Mouse (Mus musculus) megakaryocyte, embryonic 14.5 days (primary cell): ENCODE data around the gene Gm12355. TPM values are rescaled to one million over a fixed set of nuclear protein-coding genes. Genes with fewer than 3 reads are reported as not detected.
"Not testable (repeated sequence)": the region's sequence is repeated elsewhere in the genome, so short reads cannot be mapped to it uniquely, and the experiment has no call there.

Experiments
- H3K27me3 ChIP-seq: replicated peaks from 2 replicates; pipeline ENCODE3; 2012; ENCODE audit warnings: inconsistent platforms
- H3K36me3 ChIP-seq: replicated peaks from 2 replicates; pipeline ENCODE3; 2012; ENCODE audit warnings: low read length, inconsistent platforms, mixed read lengths
- H3K4me1 ChIP-seq: 2 replicates; pipeline ENCODE4 v1.6.1; 2012; ENCODE audit warnings: inconsistent platforms
- H3K4me3 ChIP-seq: replicated peaks from 2 replicates; pipeline ENCODE3; 2012; ENCODE audit warnings: moderate library complexity, mild to moderate bottlenecking, inconsistent platforms
- H3K9me3 ChIP-seq: 2 replicates; pipeline ENCODE4 v1.6.1; 2012; ENCODE audit warnings: inconsistent platforms
- FLI1 ChIP-seq: IDR thresholded peaks from 2 replicates; pipeline ENCODE4 v1.6.1; 2012; ENCODE audit warnings: low read length, inconsistent platforms, mixed read lengths
- GATA1 ChIP-seq: IDR thresholded peaks from 3 replicates; pipeline ENCODE4 v1.6.1; 2012; ENCODE audit warnings: mixed read lengths, low read length, inconsistent platforms, borderline replicate concordance
- polyA plus RNA-seq: library from polyadenylated mRNA; stranded (reverse); fragments of >175 nt; gene quantifications from 2 replicates; pipeline ENCODE4 v1.2.3, GENCODE M21; 2012; ENCODE audit warnings: low replicate concordance; ENCODE audit not compliant: insufficient read depth

Gene Gm12355
- not detected in 2 replicates for polyA plus RNA-seq

DNA sequence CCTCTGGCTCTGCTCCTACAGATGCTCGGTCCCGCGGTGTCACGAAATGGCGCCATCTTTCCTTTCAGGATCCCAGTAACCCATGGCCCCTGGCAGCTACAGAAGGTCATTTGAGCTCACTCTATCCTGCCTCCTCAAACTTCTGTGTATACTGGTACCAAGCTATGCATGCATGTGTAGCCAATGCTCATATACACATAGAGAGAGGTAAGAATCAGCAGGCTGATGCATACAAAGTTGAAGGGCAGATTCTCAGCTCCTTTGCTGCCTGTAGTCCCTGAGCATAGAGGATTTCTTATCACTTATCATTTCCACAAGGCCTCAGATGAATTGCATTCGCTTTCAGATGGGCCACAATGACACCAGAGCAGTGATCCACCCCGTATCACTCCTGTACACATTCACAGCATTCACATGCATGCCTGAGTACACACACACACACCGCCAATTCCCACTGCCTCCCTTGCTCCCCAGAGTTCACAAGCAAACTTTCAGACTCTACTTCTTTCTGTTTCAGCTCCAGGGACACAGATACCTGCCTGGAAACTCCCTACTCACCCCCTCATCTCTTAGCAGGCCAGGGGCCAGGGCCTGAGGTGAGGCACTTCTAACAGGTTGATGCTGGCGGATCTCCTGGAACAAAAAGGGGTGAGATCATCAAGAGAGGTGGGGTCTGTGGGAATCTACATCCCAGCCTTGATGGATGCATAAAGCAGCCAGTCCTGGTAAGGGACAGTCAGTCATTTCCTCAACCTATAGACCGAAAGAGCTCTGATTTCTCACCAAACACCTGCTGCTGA, at the start of gene Gm12355, which contains the start of gene Gsdma3:
Gm12355 (minus strand) TSS at position 51 of the 800 bp plus-strand sequence.
Gsdma3 (plus strand) TSS at position 750 of the 800 bp plus-strand sequence.
- TF ChIP-seq FLI1 = no peak
- no peak for TF ChIP-seq GATA1
- Histone ChIP-seq H3K36me3 (no peaks in the 10 kb centered on the region), H3K4me1 (no peaks in the 10 kb centered on the region), H3K9me3 (peaks cover 33% of the 10 kb centered on the region), H3K27me3 (peaks cover 16% of the 10 kb centered on the region), H3K4me3 (no peak within 1 kb of the TSS)

DNA sequence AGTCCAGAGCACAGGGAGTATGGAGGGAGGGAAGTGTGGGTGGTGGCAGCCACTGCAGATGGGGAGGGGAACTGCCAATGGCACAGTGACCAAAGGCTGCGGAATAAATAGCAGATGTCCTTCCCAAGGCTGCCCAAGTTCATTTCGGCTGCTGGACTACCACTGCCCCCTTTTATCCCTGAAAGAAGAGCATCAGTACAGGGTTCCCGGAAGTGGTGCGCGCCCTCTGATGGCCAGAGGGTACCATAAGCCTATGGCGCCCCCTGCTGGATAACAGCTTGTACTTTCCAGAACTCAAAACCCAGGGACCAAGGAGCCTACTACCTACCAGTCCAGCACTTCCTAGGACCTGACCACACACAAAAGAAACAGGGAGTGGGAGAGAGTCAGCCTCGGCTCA, 47.7 kb upstream of the Gm12355 start:
- H3K4me1 ChIP-seq = peaks cover 72% of the 10 kb centered on the region
- H3K4me3 ChIP-seq = peak overlapping the region; percentile 44
- H3K27me3 ChIP-seq = peaks cover 23% of the 10 kb centered on the region
- H3K9me3 ChIP-seq, H3K36me3 ChIP-seq: not testable (repeated sequence)

DNA sequence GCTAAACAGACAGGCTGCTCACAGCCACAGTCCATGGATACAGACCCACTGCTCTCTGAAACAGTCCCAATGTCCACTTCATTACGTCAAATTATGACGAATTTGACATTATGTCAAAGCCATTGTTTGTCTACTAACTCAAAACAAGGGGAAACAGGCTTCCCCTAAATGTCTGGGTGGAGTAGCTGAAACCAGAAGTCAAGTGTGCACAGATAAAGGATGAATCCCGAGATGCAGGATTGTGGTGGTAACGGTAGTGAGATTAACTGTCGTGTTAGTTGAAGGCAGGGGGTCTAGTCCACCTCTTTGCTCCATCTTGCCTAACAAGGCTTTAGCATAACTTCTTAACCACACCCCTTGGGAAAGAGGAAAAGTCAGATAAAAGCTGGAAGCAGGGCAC, 47.0 kb upstream of the Gm12355 start:
- Histone ChIP-seq H3K27me3 (peaks cover 26% of the 10 kb centered on the region), H3K4me3 (peak overlapping the region; percentile 78), H3K36me3 (no peaks in the 10 kb centered on the region), H3K4me1 (peaks cover 79% of the 10 kb centered on the region), H3K9me3 (no peaks in the 10 kb centered on the region)
- TF ChIP-seq GATA1 (no peak), FLI1 (no peak)

GRCm38 (mm10) chr11:98671857-98672256, 46.4 kb upstream of the Gm12355 start:
- H3K9me3 ChIP-seq = no peaks in the 10 kb centered on the region
- TF ChIP-seq GATA1 = no peak
- TF ChIP-seq FLI1 = no peak
- no peaks in the 10 kb centered on the region for H3K36me3 ChIP-seq
- peaks cover 32% of the 10 kb centered on the region for H3K27me3 ChIP-seq
- H3K4me1 ChIP-seq = peaks cover 81% of the 10 kb centered on the region
- peak overlapping the region; percentile 78 for H3K4me3 ChIP-seq

GRCm38 (mm10) chr11:98671284-98671815, 45.9 kb upstream of the Gm12355 start:
- H3K36me3 ChIP-seq = no peaks in the 10 kb centered on the region
- H3K4me1 ChIP-seq = peaks cover 77% of the 10 kb centered on the region
- peaks cover 38% of the 10 kb centered on the region for H3K27me3 ChIP-seq
- peak overlapping the region; percentile 33 for H3K4me3 ChIP-seq
- H3K9me3 ChIP-seq = no peaks in the 10 kb centered on the region
- no peak for TF ChIP-seq GATA1
- TF ChIP-seq FLI1 = no peak

DNA sequence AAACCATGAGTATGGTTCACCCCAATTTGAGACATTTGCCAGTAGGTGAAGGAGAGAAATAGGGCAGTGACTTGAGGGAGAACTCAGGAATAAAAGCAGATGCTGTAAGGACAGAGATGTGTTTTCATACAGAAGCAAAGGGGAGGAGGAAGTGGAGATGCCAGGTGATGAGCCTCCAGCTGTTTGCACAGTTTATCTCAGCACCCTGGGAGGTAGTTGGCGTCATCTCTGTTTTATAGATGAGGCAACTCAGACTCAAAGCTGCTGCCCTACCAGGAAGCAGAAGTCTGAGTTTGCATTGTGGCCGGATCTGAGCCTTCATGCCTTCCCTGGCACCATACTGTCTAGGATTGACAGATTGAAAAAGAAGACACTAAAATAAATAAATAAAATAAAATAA, 43.5 kb upstream of the Gm12355 start:
- Histone ChIP-seq H3K9me3 (no peaks in the 10 kb centered on the region), H3K4me3 (no peak overlapping the region), H3K4me1 (peaks cover 67% of the 10 kb centered on the region), H3K36me3 (no peaks in the 10 kb centered on the region), H3K27me3 (peaks cover 48% of the 10 kb centered on the region)
- no peak for TF ChIP-seq FLI1

GRCm38 (mm10) chr11:98664091-98664490, 38.6 kb upstream of the Gm12355 start, which contains the start of gene Gsdma:
Gene Gsdma (plus strand): TSS chr11:98664351.
- peak within 1 kb of the TSS; percentile 2 for H3K4me3 ChIP-seq
- peaks cover 45% of the 10 kb centered on the region for H3K27me3 ChIP-seq
- no peak for TF ChIP-seq FLI1
- TF ChIP-seq GATA1 = no peak

GRCm38 (mm10) chr11:98660517-98660916, 35.1 kb upstream of the Gm12355 start:
- peaks cover 26% of the 10 kb centered on the region for H3K27me3 ChIP-seq
- H3K4me3 ChIP-seq = peak overlapping the region; percentile 79
- no peaks in the 10 kb centered on the region for H3K9me3 ChIP-seq
- peaks cover 39% of the 10 kb centered on the region for H3K4me1 ChIP-seq
- H3K36me3 ChIP-seq = no peaks in the 10 kb centered on the region
- TF ChIP-seq FLI1 (no peak), GATA1 (no peak)

More at GRCm38 (mm10) chr11:98664091-98664490, 38.6 kb upstream of the Gm12355 start, which contains the start of gene Gsdma:
- Histone ChIP-seq H3K4me1 (peaks cover 57% of the 10 kb centered on the region), H3K9me3 (no peaks in the 10 kb centered on the region), H3K36me3 (no peaks in the 10 kb centered on the region)

- H3K36me3 ChIP-seq, H3K9me3 ChIP-seq, H3K4me3 ChIP-seq: not testable (repeated sequence)
- Histone ChIP-seq H3K27me3 (peaks cover 28% of the 10 kb centered on the region), H3K4me1 (peaks cover 17% of the 10 kb centered on the region)
Measured at GRCm38 (mm10) chr11:98655076-98655475, 29.6 kb upstream of the Gm12355 start.

DNA sequence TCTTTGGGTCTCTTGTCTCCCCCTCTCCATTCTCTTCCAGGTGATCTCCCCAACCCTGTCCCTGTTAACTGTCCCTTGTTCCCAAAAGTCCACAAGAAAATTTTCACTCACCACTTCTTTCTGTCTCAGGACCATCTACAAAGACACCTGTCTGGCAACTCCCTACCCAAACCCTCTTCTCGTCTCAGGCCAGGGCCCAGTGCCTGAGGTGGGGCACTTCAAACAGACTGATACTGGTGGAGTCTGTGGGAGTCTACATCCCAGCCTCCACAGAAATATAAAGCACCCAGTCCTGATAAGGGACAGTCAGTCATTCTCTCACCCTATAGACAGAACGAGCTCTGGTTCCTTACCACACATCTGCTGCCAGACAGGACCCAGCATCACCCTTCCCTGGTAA, 21.0 kb upstream of the Gm12355 start, which contains the start of gene Gsdma2:
Gsdma2 (plus strand) TSS at position 301 of the 400 bp plus-strand sequence.
- no peak within 1 kb of the TSS for H3K4me3 ChIP-seq
- peaks cover 52% of the 10 kb centered on the region for H3K27me3 ChIP-seq
- TF ChIP-seq FLI1 (no peak), GATA1 (no peak)

More for the DNA sequence above, 21.0 kb upstream of the Gm12355 start, which contains the start of gene Gsdma2:
- 0 out of 2 replicates have a peak, but pooled peaks cover 4% of the 10 kb centered on the region for H3K9me3 ChIP-seq
- no peaks in the 10 kb centered on the region for H3K36me3 ChIP-seq
- no peaks in the 10 kb centered on the region for H3K4me1 ChIP-seq
